Mouse (Mus musculus) heart, adult 2 months (tissue): ENCODE data around the gene Olfr411.

Experiments used
- CTCF ChIP-seq: fragments of 200-600 bp; IDR thresholded peaks from 2 replicates; pipeline ENCODE4 v1.8.1; 2022; ENCODE audit warnings: antibody characterized with exemption, mild to moderate bottlenecking, moderate library complexity
- EP300 ChIP-seq: fragments of 200-500 bp; IDR thresholded peaks from 2 replicates; pipeline ENCODE4 v1.6.1; 2011; ENCODE audit warnings: low read depth, low read length, control low read depth; ENCODE audit not compliant: insufficient read depth
- POLR2A ChIP-seq: fragments of 200-500 bp; IDR thresholded peaks from 2 replicates; pipeline ENCODE4 v1.6.1; 2011; ENCODE audit warnings: mild to moderate bottlenecking, low read depth, low read length, control low read depth; ENCODE audit not compliant: insufficient read depth

DNA sequence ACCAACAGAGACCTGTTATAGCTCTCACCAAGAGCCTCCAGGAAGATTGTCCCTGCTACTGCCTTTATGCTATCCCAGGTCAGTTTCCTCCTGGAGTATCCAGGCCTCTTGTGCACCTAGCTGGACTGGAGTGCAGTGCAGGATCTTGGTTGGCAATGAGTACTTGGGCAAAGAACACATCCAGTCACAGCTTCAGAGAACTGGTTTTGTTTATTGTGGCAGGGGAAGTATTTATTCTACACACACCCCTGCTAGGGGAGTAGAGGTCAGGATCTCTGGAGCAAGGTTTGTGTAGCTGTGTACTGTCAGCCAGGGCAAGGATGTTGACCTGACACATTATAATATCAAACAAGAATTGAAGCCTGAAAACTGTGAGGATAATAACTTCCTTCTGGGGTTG lies 23.7 kb downstream of the Olfr411 start:
- TF ChIP-seq CTCF (no peak), EP300 (no peak), POLR2A (no peak)
